Mouse (Mus musculus) ES-E14 (cell line): Measurements from ENCODE around the gene E430018J23Rik.
A peak's percentile ranks its signal among the peaks of the same experiment; 100 is the strongest.
"Not testable (repeated sequence)": the region's sequence is repeated elsewhere in the genome, so short reads cannot be mapped to it uniquely, and the experiment has no call there.

ENCODE experiments used
- HCFC1 ChIP-seq: IDR thresholded peaks from 2 replicates; pipeline ENCODE4 v1.6.1; 2012; ENCODE audit warnings: low read length, inconsistent platforms, borderline replicate concordance; ENCODE audit not compliant: insufficient read depth
- MAFK ChIP-seq: IDR thresholded peaks from 2 replicates; pipeline ENCODE4 v1.6.1; 2014; ENCODE audit warnings: mild to moderate bottlenecking, low read depth, low read length, inconsistent platforms; ENCODE audit not compliant: insufficient read depth
- ZC3H11A ChIP-seq: IDR thresholded peaks from 2 replicates; pipeline ENCODE4 v1.6.1; 2012; ENCODE audit warnings: low read depth, mild to moderate bottlenecking, inconsistent platforms, low read length, borderline replicate concordance

- TF ChIP-seq ZC3H11A, MAFK: not testable (repeated sequence)
- peak; percentile 85 for TF ChIP-seq HCFC1
Observed at GRCm38 (mm10) chr7:127375271-127376245, 17.9 kb downstream of the E430018J23Rik start, which contains the start of gene Zfp747.
